Mouse (Mus musculus): ENCODE results near the gene Retnla.

Retnla gene

DNA sequence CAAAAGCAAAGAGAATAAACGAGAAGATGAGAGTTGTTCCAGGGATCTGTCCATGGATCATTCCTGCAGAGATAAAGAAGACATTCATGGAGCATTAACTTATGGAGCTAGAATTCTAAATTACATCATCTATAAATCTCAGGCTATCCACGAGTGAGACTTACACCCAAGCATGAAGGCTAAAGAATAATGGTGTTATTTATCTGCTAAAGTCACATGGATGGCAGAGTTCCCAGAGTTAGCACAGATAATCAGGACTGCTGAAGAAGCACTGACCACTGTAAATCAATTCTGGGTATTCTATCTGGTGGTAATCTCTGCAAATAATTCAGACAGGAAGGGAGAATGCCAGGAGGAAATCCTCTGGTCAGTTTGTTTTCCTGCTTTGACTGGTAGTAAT lies 48.4 kb downstream of the Retnla start:
- in situ Hi-C loops (cut with MboI; ENCODE audit: unreplicated experiment in 2 of 2), result no loop called here

All from v-Abl transformed pro-B cells (cell line).